Mouse (Mus musculus) limb, embryonic 12.5 days (tissue): ENCODE data around the gene Cpm. TPM values are rescaled to one million over a fixed set of nuclear protein-coding genes. Genes with fewer than 3 reads are reported as not detected.
"Not testable (repeated sequence)": the region's sequence is repeated elsewhere in the genome, so short reads cannot be mapped to it uniquely, and the experiment has no call there.

Experiments
- ATAC-seq: fragments of 200-750 bp; cut with Nextera tagmentation; 2 replicates; pipeline ENCODE4 v1.8.0; 2017; ENCODE audit warnings: low read depth, moderate TSS enrichment; ENCODE audit not compliant: insufficient number of reproducible peaks, insufficient read depth, low FRiP score, low TSS enrichment
- H3K27ac ChIP-seq: fragments of 300-500 bp; sonication (generic); 2 replicates; pipeline ENCODE4 v1.5.1; 2016; ENCODE audit warnings: mild to moderate bottlenecking, moderate library complexity
- H3K27me3 ChIP-seq: fragments of 300-500 bp; sonication (generic); 2 replicates; pipeline ENCODE4 v1.6.1; 2016; ENCODE audit warnings: mild to moderate bottlenecking, moderate library complexity
- H3K36me3 ChIP-seq: fragments of 300-500 bp; sonication (generic); 2 replicates; pipeline ENCODE4 v1.6.1; 2016; ENCODE audit warnings: mild to moderate bottlenecking, moderate library complexity
- H3K4me1 ChIP-seq: fragments of 300-500 bp; sonication (generic); replicated peaks from 2 replicates; pipeline ENCODE4 v1.6.1; 2016
- H3K4me2 ChIP-seq: fragments of 300-500 bp; sonication (generic); 2 replicates; pipeline ENCODE4 v1.6.1; 2016; ENCODE audit warnings: mild to moderate bottlenecking, moderate library complexity
- H3K4me3 ChIP-seq: fragments of 300-500 bp; sonication (generic); replicated peaks from 2 replicates; pipeline ENCODE4 v1.5.1; 2016; ENCODE audit warnings: mild to moderate bottlenecking
- H3K9ac ChIP-seq: fragments of 300-500 bp; sonication (generic); replicated peaks from 2 replicates; pipeline ENCODE4 v1.6.1; 2016; ENCODE audit warnings: mild to moderate bottlenecking, moderate library complexity
- H3K9me3 ChIP-seq: fragments of 300-500 bp; sonication (generic); 2 replicates; pipeline ENCODE4 v1.6.1; 2016; ENCODE audit warnings: mild to moderate bottlenecking, moderate library complexity
- WGBS: fragments of 180-500 bp; shearing (Covaris S2); methylation state at CpG from one replicate; pipeline ENCODE4 v1.1.7; 2016; 5-methylcytosine and 5-hydroxymethylcytosine counted together
- polyA plus RNA-seq: library from polyadenylated mRNA; unstranded; fragments of >200 nt; fragmentation: Nextera tagmentation; extraction: Ambion mirVana; gene quantifications from 2 replicates; pipeline ENCODE4 v1.2.1, GENCODE M21; 2016

The Cpm gene
- polyA plus RNA-seq, 1 experiment from 2014 or later: 30.0 TPM

DNA sequence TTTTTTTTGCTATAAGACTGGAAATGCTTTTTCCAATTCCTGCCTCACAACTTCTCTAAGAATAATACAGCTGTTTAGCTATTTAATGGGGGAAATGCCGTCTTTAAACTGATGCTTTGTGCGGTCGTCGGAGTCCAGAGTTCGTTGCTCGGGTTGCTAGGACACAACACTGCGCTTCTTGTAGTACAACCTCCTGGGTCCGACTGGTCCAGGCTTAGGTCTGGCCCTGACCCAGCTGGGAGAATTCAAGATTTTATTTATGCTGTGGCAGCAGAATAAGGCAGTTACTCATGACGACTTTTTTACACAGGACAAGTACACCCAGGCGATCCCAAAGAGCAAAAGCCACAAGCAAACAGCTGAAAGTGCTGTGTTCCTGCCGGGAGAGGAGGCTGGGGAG lies 42.4 kb upstream of the Cpm start:
- no peak for ATAC-seq
- H3K9me3 ChIP-seq: no peaks in the 10 kb centered on the region
- H3K4me1 ChIP-seq: peaks cover 43% of the 10 kb centered on the region
- peak overlapping the region; percentile 78 for H3K27ac ChIP-seq
- no peaks in the 10 kb centered on the region for H3K27me3 ChIP-seq
- no peaks in the 10 kb centered on the region for H3K36me3 ChIP-seq
- H3K4me2 ChIP-seq: no peak overlapping the region
- H3K4me3 ChIP-seq: no peak overlapping the region
- H3K9ac ChIP-seq: no peak overlapping the region
- 31% methylated on average over 11 of the region's 11 CpGs for WGBS

GRCm38 (mm10) chr10:117587335-117587734 lies 42.0 kb upstream of the Cpm start:
- Histone ChIP-seq H3K9ac (no peak overlapping the region), H3K27me3 (no peaks in the 10 kb centered on the region), H3K4me2 (no peak overlapping the region), H3K9me3 (no peaks in the 10 kb centered on the region), H3K4me3 (no peak overlapping the region), H3K27ac (peak overlapping the region; percentile 78), H3K36me3 (no peaks in the 10 kb centered on the region), H3K4me1 (peaks cover 48% of the 10 kb centered on the region)
- 89% methylated on average over 10 of the region's 10 CpGs for whole genome bisulfite sequencing
- ATAC-seq: no peak

- not testable (repeated sequence) for ATAC-seq, H3K27me3 ChIP-seq, H3K9ac ChIP-seq, H3K36me3 ChIP-seq, H3K9me3 ChIP-seq, H3K4me2 ChIP-seq, H3K27ac ChIP-seq, H3K4me3 ChIP-seq
- WGBS: 80% methylated on average over 11 of the region's 11 CpGs
- H3K4me1 ChIP-seq: peaks cover 45% of the 10 kb centered on the region
These were observed 40.7 kb upstream of the Cpm start for GRCm38 (mm10) chr10:117588416-117589143.

GRCm38 (mm10) chr10:117589144-117589940 lies 40.0 kb upstream of the Cpm start:
- Histone ChIP-seq H3K9ac (no peak overlapping the region), H3K9me3 (no peaks in the 10 kb centered on the region), H3K4me3 (no peak overlapping the region), H3K4me2 (no peak overlapping the region), H3K36me3 (no peaks in the 10 kb centered on the region), H3K27ac (no peak overlapping the region), H3K4me1 (peaks cover 37% of the 10 kb centered on the region), H3K27me3 (no peaks in the 10 kb centered on the region)
- no peak for ATAC-seq
- 90% methylated on average over 8 of the region's 8 CpGs for WGBS

- Histone ChIP-seq H3K9me3 (no peaks in the 10 kb centered on the region), H3K4me1 (peaks cover 35% of the 10 kb centered on the region), H3K4me2 (no peak overlapping the region), H3K9ac (no peak overlapping the region), H3K27ac (0 out of 2 replicates have a peak overlapping the region, but pooled peaks have one; percentile 19), H3K36me3 (no peaks in the 10 kb centered on the region), H3K27me3 (peaks cover 6% of the 10 kb centered on the region; the same call in 1 of the 2 replicates), H3K4me3 (no peak overlapping the region)
- ATAC-seq: no peak
- WGBS: 53% methylated on average over 13 of the region's 13 CpGs
These were observed 38.7 kb upstream of the Cpm start for GRCm38 (mm10) chr10:117590331-117591301.

GRCm38 (mm10) chr10:117591766-117592165 lies 37.5 kb upstream of the Cpm start:
- ATAC-seq: no peak
- 10% methylated on average over 9 of the region's 9 CpGs for WGBS
- Histone ChIP-seq H3K9me3 (no peaks in the 10 kb centered on the region), H3K9ac (no peak overlapping the region), H3K4me2 (peak overlapping the region; percentile 27), H3K4me1 (peaks cover 35% of the 10 kb centered on the region), H3K36me3 (no peaks in the 10 kb centered on the region), H3K4me3 (no peak overlapping the region), H3K27ac (no peak overlapping the region), H3K27me3 (peaks cover 6% of the 10 kb centered on the region; the same call in 1 of the 2 replicates)

DNA sequence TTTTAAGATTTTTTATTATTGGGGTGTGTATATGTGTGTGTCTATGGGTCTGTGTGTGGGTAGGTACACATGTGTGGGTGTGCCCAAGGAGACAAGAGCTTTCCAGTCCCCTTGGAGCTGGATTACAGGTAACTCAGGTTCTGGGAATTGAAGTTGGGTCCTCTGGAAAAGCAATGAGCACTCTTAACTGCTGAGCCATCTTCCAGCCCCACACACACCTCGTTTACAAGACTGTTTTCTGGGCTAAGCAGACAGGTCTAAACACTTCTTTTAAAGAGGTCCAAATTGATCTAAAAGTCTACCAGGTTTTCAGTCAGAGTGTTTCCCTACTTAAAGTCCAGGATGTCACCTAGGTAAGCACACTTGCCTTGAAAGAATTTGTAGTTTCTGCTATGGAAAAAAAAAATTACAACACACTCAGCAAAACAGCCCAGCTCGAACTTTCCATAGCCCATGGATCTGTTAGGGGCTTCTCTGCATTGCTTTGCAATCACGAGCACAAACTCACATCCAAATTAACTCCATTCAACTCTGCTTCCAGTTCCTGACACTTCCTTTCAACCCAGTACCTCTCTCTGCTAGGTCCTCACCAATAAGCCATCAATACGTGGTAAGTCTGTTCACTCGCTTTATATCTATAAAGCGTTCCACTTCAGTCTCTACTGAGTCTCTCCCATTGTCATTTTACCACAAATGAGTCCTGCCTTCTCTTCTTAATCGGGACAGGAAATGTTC lies 36.8 kb upstream of the Cpm start:
- H3K4me1 ChIP-seq: peaks cover 30% of the 10 kb centered on the region
- ATAC-seq: no peak

GRCm38 (mm10) chr10:117593041-117593570 lies 36.2 kb upstream of the Cpm start:
- Histone ChIP-seq H3K27me3 (peaks cover 6% of the 10 kb centered on the region; the same call in 1 of the 2 replicates), H3K4me3 (no peak overlapping the region), H3K27ac (no peak overlapping the region), H3K36me3 (no peaks in the 10 kb centered on the region), H3K4me2 (no peak overlapping the region), H3K4me1 (peaks cover 30% of the 10 kb centered on the region), H3K9ac (no peak overlapping the region), H3K9me3 (no peaks in the 10 kb centered on the region)
- no peak for ATAC-seq
- WGBS: 88% methylated on average over 4 of the region's 5 CpGs

More for the DNA sequence above, 36.8 kb upstream of the Cpm start:
- 62% methylated on average over 7 of the region's 7 CpGs for WGBS
- no peaks in the 10 kb centered on the region for H3K9me3 ChIP-seq
- peaks cover 6% of the 10 kb centered on the region; the same call in 1 of the 2 replicates for H3K27me3 ChIP-seq
- no peak overlapping the region for H3K4me3 ChIP-seq
- no peak overlapping the region for H3K27ac ChIP-seq
- H3K36me3 ChIP-seq: no peaks in the 10 kb centered on the region
- peak overlapping the region; percentile 27; the same call in 1 of the 2 replicates for H3K4me2 ChIP-seq
- H3K9ac ChIP-seq: no peak overlapping the region

- H3K27ac ChIP-seq: no peak overlapping the region
- no peak overlapping the region for H3K9ac ChIP-seq
- no peak for ATAC-seq
- H3K4me1 ChIP-seq: peaks cover 30% of the 10 kb centered on the region
- no peak overlapping the region for H3K4me2 ChIP-seq
- no peaks in the 10 kb centered on the region for H3K36me3 ChIP-seq
- H3K9me3 ChIP-seq: no peaks in the 10 kb centered on the region
- H3K4me3 ChIP-seq: no peak overlapping the region
- 88% methylated on average over 13 of the region's 13 CpGs for WGBS
- H3K27me3 ChIP-seq: peaks cover 6% of the 10 kb centered on the region; the same call in 1 of the 2 replicates
These were observed 35.4 kb upstream of the Cpm start for GRCm38 (mm10) chr10:117593857-117594256.

GRCm38 (mm10) chr10:117594291-117594850 lies 34.9 kb upstream of the Cpm start:
- H3K4me2 ChIP-seq: no peak overlapping the region
- H3K27ac ChIP-seq: no peak overlapping the region
- peaks cover 30% of the 10 kb centered on the region for H3K4me1 ChIP-seq
- H3K36me3 ChIP-seq: no peaks in the 10 kb centered on the region
- 90% methylated on average over 17 of the region's 17 CpGs for WGBS
- no peak overlapping the region for H3K4me3 ChIP-seq
- no peak overlapping the region for H3K9ac ChIP-seq
- no peak for ATAC-seq
- no peaks in the 10 kb centered on the region for H3K9me3 ChIP-seq
- peaks cover 6% of the 10 kb centered on the region; the same call in 1 of the 2 replicates for H3K27me3 ChIP-seq
